Comparison of ENCODE assay signal across 8 mouse cellular contexts in the genomic region with DNA sequence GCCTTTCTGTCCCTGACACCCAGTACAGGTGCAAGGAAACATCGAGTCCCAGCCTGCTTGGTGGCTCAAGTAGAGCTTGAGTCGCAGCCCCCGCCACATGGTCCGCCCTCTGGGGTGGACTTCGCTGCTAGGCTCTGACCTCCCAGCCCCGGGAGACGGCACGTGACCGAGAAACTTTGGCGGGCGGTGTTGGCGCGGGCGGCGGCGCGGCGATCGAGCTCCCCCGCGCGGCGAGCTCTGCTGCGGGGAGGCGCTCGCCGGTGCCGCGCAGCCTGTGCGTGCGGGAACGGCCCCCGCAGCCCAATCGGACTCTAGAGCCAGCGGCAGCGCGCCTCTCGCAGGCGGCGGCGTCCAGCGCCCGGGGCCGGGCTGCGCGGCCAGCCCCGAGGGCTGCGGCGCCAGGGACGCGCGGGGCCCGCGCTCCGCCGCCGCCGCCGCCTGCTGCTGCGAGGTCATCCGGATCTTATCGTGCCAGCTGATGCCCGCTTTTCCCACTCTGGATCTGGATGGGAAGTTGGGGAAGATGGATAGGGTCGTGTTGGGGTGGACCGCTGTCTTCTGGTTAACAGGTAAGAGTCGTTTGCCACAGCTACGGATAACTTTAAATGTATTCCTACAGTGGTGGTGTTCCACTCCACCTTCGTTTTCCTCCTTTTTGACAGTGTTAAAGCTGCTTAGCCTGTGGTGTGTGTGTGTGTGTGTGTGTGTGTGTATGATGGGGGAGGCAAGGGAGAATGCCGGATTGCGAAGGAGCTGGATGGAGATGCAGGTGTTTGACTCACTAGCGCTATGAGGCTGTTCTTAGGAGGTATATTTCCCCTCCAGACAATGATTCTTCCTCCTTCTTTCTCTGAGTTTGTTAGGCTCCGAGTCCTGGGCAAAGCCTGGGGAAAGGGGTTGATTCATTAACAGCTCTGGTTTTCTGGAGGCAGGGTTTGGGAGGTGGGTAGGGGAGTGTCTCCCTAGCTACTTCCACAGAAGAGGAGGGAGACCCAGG. TPM values are rescaled to one million over a fixed set of nuclear protein-coding genes. Genes with fewer than 3 reads are reported as not detected.
A peak's percentile ranks its signal among the peaks of the same experiment; 100 is the strongest.
DNase-seq lines count a peak whose midpoint lies in the region; ATAC-seq and TF ChIP-seq lines count a peak whose summit lies in the region.

TSS of gene Ildr2 (plus strand) at position 242 of the 997 bp plus-strand sequence.

- ATAC-seq in heart, embryonic 15.5 days (replicated peaks; ENCODE audit: insufficient number of reproducible peaks, insufficient read depth, low FRiP score, low read depth): no peak; the same call in 1 of the 2 replicates
- ATAC-seq in liver, embryonic 14.5 days (ENCODE audit: insufficient read depth): no peak
- peak; percentile 76 for ATAC-seq in neural tube, embryonic 11.5 days (ENCODE audit: insufficient read depth, low FRiP score, low TSS enrichment)

- no peak for TF ChIP-seq POLR2A in embryonic fibroblast, embryonic 13.5 days (IDR thresholded peaks at IDR 0.05; ENCODE audit: low read depth, low read length)

- TF ChIP-seq EP300 in liver, embryonic 14.5 days (IDR thresholded peaks at IDR 0.05; ENCODE audit: low read depth): no peak

- H3K4me1 ChIP-seq in embryonic fibroblast, embryonic 13.5 days (ENCODE audit: control insufficient read depth, insufficient read depth, low read length): peaks cover 12% of the 10 kb centered on the region
- H3K4me1 ChIP-seq in heart, embryonic 15.5 days (replicated peaks): peaks cover 16% of the 10 kb centered on the region
- H3K4me1 ChIP-seq in liver, embryonic 14.5 days (replicated peaks; ENCODE audit: control insufficient read depth in 2 of 2, insufficient read depth in 2 of 2, low read length in 1 of 2): no peaks in the 10 kb centered on the region
- H3K4me1 ChIP-seq in neural tube, embryonic 11.5 days (ENCODE audit: control insufficient read depth, insufficient read depth, low read length): peaks cover 15% of the 10 kb centered on the region

- H3K9ac ChIP-seq in heart, embryonic 15.5 days: peak within 1 kb of the TSS; percentile 60
- no peak within 1 kb of the TSS for H3K9ac ChIP-seq in liver, embryonic 14.5 days (replicated peaks)
- H3K9ac ChIP-seq in neural tube, embryonic 11.5 days (ENCODE audit: low read length): peak within 1 kb of the TSS; percentile 71

- DNase-seq in layer of hippocampus, adult 11-12 months (ENCODE audit: low spot score): peak; percentile 59
- no peak for DNase-seq in layer of hippocampus, adult 9-10 months (ENCODE audit: low spot score)
- DNase-seq in kidney, postnatal 14 days: peak; percentile 77
- no peak for DNase-seq in liver, embryonic 14.5 days (ENCODE audit: low read depth in 3 of 3, low spot score in 3 of 3)
- peak; percentile 72 for DNase-seq in neural tube, embryonic 11.5 days (ENCODE audit: low spot score)
- DNase-seq in thymus, postnatal 4 days: peak; percentile 53

- no peak within 1 kb of the TSS for H3K27ac ChIP-seq in embryonic fibroblast, embryonic 13.5 days (ENCODE audit: insufficient read depth, low read length)
- no peak within 1 kb of the TSS for H3K27ac ChIP-seq in heart, embryonic 15.5 days
- H3K27ac ChIP-seq in liver, embryonic 14.5 days: no peak within 1 kb of the TSS
- H3K27ac ChIP-seq in neural tube, embryonic 11.5 days (ENCODE audit: low read depth, low read length): no peak within 1 kb of the TSS

- no peaks in the 10 kb centered on the region for H3K9me3 ChIP-seq in heart, embryonic 15.5 days (replicated peaks)
- no peaks in the 10 kb centered on the region for H3K9me3 ChIP-seq in liver, embryonic 14.5 days (ENCODE audit: control insufficient read depth, low read length)
- no peaks in the 10 kb centered on the region for H3K9me3 ChIP-seq in neural tube, embryonic 11.5 days (ENCODE audit: control insufficient read depth, low read length)

- peak within 1 kb of the TSS; percentile 97 for H3K4me2 ChIP-seq in heart, embryonic 15.5 days
- peak within 1 kb of the TSS; percentile 50 for H3K4me2 ChIP-seq in liver, embryonic 14.5 days (ENCODE audit: low read depth)
- H3K4me2 ChIP-seq in neural tube, embryonic 11.5 days (ENCODE audit: low read depth): peak within 1 kb of the TSS; percentile 75

- under 1% methylated on average over 72 of the region's 72 CpGs for WGBS in heart, embryonic 15.5 days
- WGBS in liver, embryonic 14.5 days (ENCODE audit: insufficient replicate concordance): 1% methylated on average over 66 of the region's 72 CpGs
- under 1% methylated on average over 67 of the region's 72 CpGs for WGBS in neural tube, embryonic 11.5 days

- TF ChIP-seq CTCF in embryonic fibroblast, embryonic 13.5 days (IDR thresholded peaks at IDR 0.05; ENCODE audit: borderline replicate concordance, insufficient read depth, low read length): no peak
- TF ChIP-seq CTCF in liver, embryonic 14.5 days (IDR thresholded peaks at IDR 0.05; ENCODE audit: low read depth): no peak

- H3K36me3 ChIP-seq in heart, embryonic 15.5 days: no peaks in the 10 kb centered on the region
- H3K36me3 ChIP-seq in liver, embryonic 14.5 days (replicated peaks; ENCODE audit: control insufficient read depth, insufficient read depth, low read depth): no peaks in the 10 kb centered on the region
- no peaks in the 10 kb centered on the region for H3K36me3 ChIP-seq in neural tube, embryonic 11.5 days (ENCODE audit: control insufficient read depth, insufficient read depth, low read length)

- H3K4me3 ChIP-seq in embryonic fibroblast, embryonic 13.5 days (ENCODE audit: insufficient read depth, low read length): peak within 1 kb of the TSS; percentile 35
- peak within 1 kb of the TSS; percentile 57 for H3K4me3 ChIP-seq in heart, embryonic 15.5 days
- peak within 1 kb of the TSS in 1 of 2 experiments; percentile 31; a peak in 1 of 4 replicates for H3K4me3 ChIP-seq in liver, embryonic 14.5 days (ENCODE audit: insufficient read depth in 1 of 2, low read depth in 2 of 2, low read length in 2 of 2)
- H3K4me3 ChIP-seq in neural tube, embryonic 11.5 days (ENCODE audit: low read depth, low read length): peak within 1 kb of the TSS; percentile 57

- peaks cover 56% of the 10 kb centered on the region for H3K27me3 ChIP-seq in heart, embryonic 15.5 days
- peaks cover 26% of the 10 kb centered on the region for H3K27me3 ChIP-seq in liver, embryonic 14.5 days (ENCODE audit: control insufficient read depth, insufficient read depth, low read length)
- no peaks in the 10 kb centered on the region for H3K27me3 ChIP-seq in neural tube, embryonic 11.5 days (ENCODE audit: control insufficient read depth, insufficient read depth, low read length)

RNA-seq across cellular contexts. Expression of gene Ildr2, which starts in this region (rescaled TPM):
- polyA plus RNA-seq in embryonic fibroblast, embryonic 13.5 days (2011; ENCODE audit: insufficient read length, low read depth, missing spikeins): 1.8 and 4.3 TPM in 2 replicates
- polyA plus RNA-seq in heart, embryonic 15.5 days (2015; fragmentation: Nextera tagmentation; extraction: Ambion mirVana): 0.92 and 1.2 TPM in 2 replicates
- 0.03 TPM in 2 replicates for polyA plus RNA-seq in liver, embryonic 14.5 days (2012; rRNA removed)
- polyA plus RNA-seq in liver, embryonic 14.5 days (2014; fragmentation: Nextera tagmentation; extraction: Ambion mirVana): not detected in 2 replicates
- polyA plus RNA-seq in neural tube, embryonic 11.5 days (2014; fragmentation: Nextera tagmentation; extraction: Ambion mirVana): 4.6 and 5.1 TPM in 2 replicates

Comparison
In these comparisons a context has a peak if more than half of its experiments do, and no peak if none do; other contexts are left out.
1. DNase-seq: peak in layer of hippocampus, adult 11-12 months (single experiment), kidney, postnatal 14 days (single experiment), neural tube, embryonic 11.5 days (single experiment) and thymus, postnatal 4 days (single experiment); none in layer of hippocampus, adult 9-10 months (single experiment) and liver, embryonic 14.5 days (0 of 3).
2. Peak in every context shown above with its lines, with median percentiles within 50 percentile points of each other: H3K4me2 ChIP-seq.